Mouse (Mus musculus): ENCODE results near the gene Llph.

Llph gene

DNA sequence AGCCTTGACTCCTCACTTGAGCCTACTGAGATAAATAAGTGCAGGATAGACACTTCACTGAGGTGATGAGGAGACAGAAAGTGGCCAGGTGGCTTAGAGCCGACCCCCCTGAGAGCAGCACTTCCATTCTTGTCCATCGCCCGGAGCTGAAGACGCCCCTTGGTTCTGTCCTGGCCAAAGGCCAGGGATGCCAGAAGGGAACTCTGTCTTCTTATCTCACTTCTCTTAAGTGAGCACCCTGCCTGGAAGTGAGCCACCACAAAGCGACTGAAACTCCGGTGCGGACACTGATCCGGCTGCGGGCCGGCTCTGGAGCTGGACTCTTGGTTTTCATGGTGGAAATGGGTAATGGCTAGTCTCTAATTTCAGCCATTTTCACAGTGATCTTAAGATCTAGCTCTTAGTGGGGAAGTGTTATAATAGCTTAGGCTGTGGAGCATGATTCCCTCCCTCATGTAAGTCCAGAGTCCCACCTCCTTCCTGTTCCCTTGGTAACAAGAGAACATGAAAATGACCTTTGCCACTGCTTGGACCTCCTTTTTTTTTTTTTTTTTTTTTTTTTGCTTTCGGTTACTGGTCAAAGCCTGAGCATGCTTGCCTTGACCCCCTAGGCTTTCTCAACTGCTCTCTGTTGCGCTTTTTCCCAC lies 52.7 kb downstream of the Llph start:
- DNase-seq (ENCODE audit: low read depth): no peak

DNA sequence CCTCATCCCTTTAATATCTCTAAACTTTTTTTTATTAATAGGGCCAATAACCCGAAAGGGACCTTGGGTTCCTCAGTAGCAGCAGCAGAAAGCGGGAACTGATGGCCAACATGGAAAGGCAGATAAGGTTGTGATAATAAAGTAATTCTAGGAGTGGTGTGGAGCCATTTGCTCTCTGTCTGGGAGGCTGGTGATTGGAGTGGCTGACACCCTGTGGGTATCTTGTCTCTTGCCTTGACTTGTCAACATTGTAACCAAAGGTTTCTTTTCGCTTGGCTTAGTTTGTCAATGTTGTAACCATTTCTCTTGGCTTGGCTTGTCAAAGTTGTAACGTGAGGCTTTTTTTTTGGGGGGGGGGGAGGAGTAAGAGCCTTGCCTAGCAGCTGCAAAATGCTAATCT lies 53.5 kb downstream of the Llph start:
- DNase-seq (ENCODE audit: low read depth): no peak

DNA sequence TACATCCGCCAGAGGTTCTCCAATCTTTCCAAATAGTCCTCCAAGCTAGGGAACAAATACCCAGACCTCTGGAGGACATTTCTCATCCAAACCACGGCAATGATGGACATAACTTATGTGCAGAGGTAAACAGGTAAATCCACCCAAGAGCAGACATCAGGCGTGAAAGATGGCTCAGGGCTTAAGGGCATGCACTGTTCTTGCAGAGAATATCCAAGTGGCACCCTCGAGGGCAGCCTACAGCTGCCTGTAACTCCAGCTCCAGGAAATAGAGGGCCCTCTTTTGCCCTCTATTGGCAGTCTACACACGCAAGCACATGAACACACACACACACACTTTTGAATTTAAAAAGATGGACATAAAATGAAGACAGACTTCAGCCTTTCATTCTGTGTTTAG lies 54.8 kb downstream of the Llph start:
- no peak for DNase-seq (ENCODE audit: low read depth)
